Mouse (Mus musculus) CH12.LX (cell line): ENCODE data around the gene Ankrd35.

Source experiments
- CTCF ChIP-seq, 2 experiments: IDR thresholded peaks in 1 of 2; conservative IDR thresholded peaks in 1 of 2; 2 replicates each; pipeline ENCODE4 v1.5.1; 2011 to 2012; ENCODE audit warnings: low read depth in 2 of 2, low read length in 2 of 2, improper control_type of control experiment in 1 of 2, inconsistent platforms in 1 of 2, mild to moderate bottlenecking in 1 of 2, moderate library complexity in 1 of 2
- HCFC1 ChIP-seq: IDR thresholded peaks from 2 replicates; pipeline ENCODE4 v1.6.1; 2012; ENCODE audit warnings: low read depth, mild to moderate bottlenecking, inconsistent platforms, low read length, improper control_type of control experiment
- NELFE ChIP-seq: IDR thresholded peaks from 2 replicates; pipeline ENCODE4 v1.6.1; 2011; ENCODE audit warnings: low read depth, low read length, improper control_type of control experiment
- POLR2A ChIP-seq: IDR thresholded peaks from 2 replicates; pipeline ENCODE4 v1.6.1; 2011; ENCODE audit warnings: low read depth, mild to moderate bottlenecking, improper control_type of control experiment, low read length
- USF2 ChIP-seq: conservative IDR thresholded peaks from 2 replicates; pipeline ENCODE4 v1.6.1; 2011; ENCODE audit warnings: low read depth, low read length, improper control_type of control experiment

DNA sequence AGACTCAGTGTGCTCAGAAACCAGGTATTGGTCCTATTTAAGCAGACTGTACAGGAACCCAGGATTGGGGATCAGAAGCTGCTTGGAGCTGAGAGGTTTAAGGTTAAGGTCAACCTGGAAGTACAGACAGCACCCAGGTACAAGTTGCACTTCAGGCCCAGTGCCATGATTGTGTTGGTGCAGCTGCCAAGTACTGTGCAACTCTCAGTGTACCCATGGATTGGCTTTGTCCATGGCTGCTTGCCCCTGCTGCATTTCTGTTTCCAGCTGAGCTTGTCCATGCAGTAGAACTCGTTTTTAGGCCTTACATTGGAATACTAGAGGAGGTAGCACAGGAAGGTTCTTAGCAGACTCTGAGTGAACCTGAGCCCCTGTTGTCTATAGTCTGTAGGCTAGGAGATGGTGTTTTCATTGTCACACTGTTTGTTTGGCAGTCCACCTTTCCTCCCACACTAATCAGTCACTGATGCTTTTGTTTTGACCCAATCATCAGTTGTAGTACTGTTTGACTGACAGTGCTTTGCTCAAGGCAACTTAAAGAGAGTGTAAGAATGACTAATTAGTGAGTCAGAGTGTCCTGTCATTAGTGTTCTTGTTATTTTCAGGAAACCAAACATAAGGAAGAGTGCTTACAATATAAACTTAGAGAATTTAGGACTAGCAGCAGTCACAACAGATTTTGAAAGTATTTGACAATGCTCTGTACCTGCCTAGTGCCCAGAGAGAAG lies 67.2 kb downstream of the Ankrd35 start:
- TF ChIP-seq POLR2A (no peak), CTCF (conservative IDR thresholded peaks at IDR 0.05 in 1 of 2, IDR thresholded peaks at IDR 0.05 in 1 of 2; ENCODE audit: low read depth in 2 of 2, low read length in 2 of 2) (no peak), HCFC1 (no peak), NELFE (no peak), USF2 (no peak)
